Mouse (Mus musculus) megakaryocyte-erythroid progenitor cell, adult 5-6 weeks (primary cell): ENCODE results near the gene Tedc1. TPM values are rescaled to one million over a fixed set of nuclear protein-coding genes. Genes with fewer than 3 reads are reported as not detected.

Experiments used
- total RNA-seq, 2 experiments: library from RNA; stranded (forward) in 1 of 2; stranded (reverse) in 1 of 2; fragments of 200-1000, 215-1000 nt in 1 of 2; fragments of >200 nt in 1 of 2; fragmentation: Nextera tagmentation in 1 of 2; gene quantifications; 2 replicates each; pipeline ENCODE4 v1.2.3; 2014 to 2017

The Tedc1 gene
- total RNA-seq, 2 experiments from 2014 or later: 13.5 to 15.7 TPM

Other genes with a start within 250 kb of the Tedc1 start
- gene Jag2, start 226.6 kb upstream of the Tedc1 start, total RNA-seq (2014; fragmentation: Nextera tagmentation): 0.11 and 0.99 TPM in 2 replicates
- gene Jag2, start 226.6 kb upstream of the Tedc1 start, total RNA-seq (2017): 0.23 and 5.7 TPM in 2 replicates
- 9.9 and 22.9 TPM in 2 replicates for gene Nudt14, start 214.3 kb upstream of the Tedc1 start, total RNA-seq (2014; fragmentation: Nextera tagmentation)
- 1.9 and 7.5 TPM in 2 replicates for gene Nudt14, start 214.3 kb upstream of the Tedc1 start, total RNA-seq (2017)
- 4.2 and 6.5 TPM in 2 replicates for gene Btbd6, start 179.9 kb upstream of the Tedc1 start, total RNA-seq (2014; fragmentation: Nextera tagmentation)
- 5.0 and 8.7 TPM in 2 replicates for gene Btbd6, start 179.9 kb upstream of the Tedc1 start, total RNA-seq (2017)
- 79.6 and 114 TPM in 2 replicates for gene Brf1, start 155.7 kb upstream of the Tedc1 start, total RNA-seq (2014; fragmentation: Nextera tagmentation)
- gene Brf1, start 155.7 kb upstream of the Tedc1 start, total RNA-seq (2017): 58.8 and 83.3 TPM in 2 replicates
- 31.6 and 33.3 TPM in 2 replicates for gene Pacs2, start 141.9 kb upstream of the Tedc1 start, total RNA-seq (2014; fragmentation: Nextera tagmentation)
- 9.4 and 10.0 TPM in 2 replicates for gene Pacs2, start 141.9 kb upstream of the Tedc1 start, total RNA-seq (2017)
- 2.6 TPM in 1 of 2 replicates, not detected in the other for gene Tex22, start 81.9 kb upstream of the Tedc1 start, total RNA-seq (2014; fragmentation: Nextera tagmentation)
- gene Tex22, start 81.9 kb upstream of the Tedc1 start, total RNA-seq (2017): not detected in 2 replicates
- 131 and 142 TPM in 2 replicates for gene Mta1, start 58.1 kb upstream of the Tedc1 start, total RNA-seq (2014; fragmentation: Nextera tagmentation)
- 30.7 and 54.1 TPM in 2 replicates for gene Mta1, start 58.1 kb upstream of the Tedc1 start, total RNA-seq (2017)
- 26.1 and 45.9 TPM in 2 replicates for gene Crip2, start 16.2 kb upstream of the Tedc1 start, total RNA-seq (2014; fragmentation: Nextera tagmentation)
- 11.6 and 18.2 TPM in 2 replicates for gene Crip2, start 16.2 kb upstream of the Tedc1 start, total RNA-seq (2017)
- gene Crip1, start 10.1 kb upstream of the Tedc1 start, total RNA-seq (2014; fragmentation: Nextera tagmentation): 248 and 286 TPM in 2 replicates
- gene Crip1, start 10.1 kb upstream of the Tedc1 start, total RNA-seq (2017): 191 and 258 TPM in 2 replicates
- gene Tmem121, start 29.5 kb downstream of the Tedc1 start, total RNA-seq (2014; fragmentation: Nextera tagmentation): 0.22 and 0.74 TPM in 2 replicates
- gene Tmem121, start 29.5 kb downstream of the Tedc1 start, total RNA-seq (2017): not detected in 2 replicates